Mouse (Mus musculus): Measurements from ENCODE around the gene Cpb1.

DNA sequence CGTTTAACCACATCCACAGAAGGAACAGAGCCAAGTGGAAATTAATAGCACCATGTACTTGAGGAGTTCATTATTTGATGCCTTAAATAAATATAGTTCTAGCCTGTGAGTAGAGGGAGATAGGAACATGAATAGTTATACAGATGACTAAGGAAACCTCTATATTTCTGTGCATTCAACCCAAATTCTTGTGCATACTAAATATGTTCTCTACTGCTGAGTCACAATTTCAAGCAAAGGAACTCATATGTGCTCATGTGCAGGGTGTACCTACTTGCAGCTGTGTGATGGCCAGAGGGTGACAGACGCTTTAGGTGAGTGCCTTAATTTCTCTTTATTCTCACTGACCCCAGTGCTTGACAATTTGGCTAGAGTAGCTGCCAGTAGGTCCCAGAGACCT is 50.1 kb downstream of the Cpb1 start:
- TF ChIP-seq CTCF (IDR thresholded peaks at IDR 0.05; ENCODE audit: low read depth): no peak
- no peak for TF ChIP-seq EP300 (IDR thresholded peaks at IDR 0.05; ENCODE audit: low read depth)
